Mouse (Mus musculus): ENCODE data around the gene Slc25a28. TPM values are rescaled to one million over a fixed set of nuclear protein-coding genes. Genes with fewer than 3 reads are reported as not detected.
A peak's percentile ranks its signal among the peaks of the same experiment; 100 is the strongest.

Gene Slc25a28
- 18.6 and 21.4 TPM in 2 replicates for polyA plus RNA-seq (2014; fragmentation: Nextera tagmentation; extraction: Ambion mirVana)

- DNase-seq (ENCODE audit: low spot score) = peak; percentile 98
These were observed at the start of gene Slc25a28 for GRCm38 (mm10) chr19:43674730-43675524. Slc25a28 (minus strand) TSS chr19:43674881.

GRCm38 (mm10) chr19:43724194-43724593 lies 49.5 kb upstream of the Slc25a28 start:
- Histone ChIP-seq H3K27me3 (replicated peaks; ENCODE audit: control insufficient read depth, insufficient read depth, low read length) (no peaks in the 10 kb centered on the region), H3K4me2 (ENCODE audit: low read length) (no peak overlapping the region), H3K4me3 (ENCODE audit: low read depth, low read length) (no peak overlapping the region), H3K27ac (ENCODE audit: low read depth) (no peak overlapping the region), H3K9me3 (ENCODE audit: control insufficient read depth, low read length) (no peaks in the 10 kb centered on the region), H3K4me1 (replicated peaks; ENCODE audit: control insufficient read depth, insufficient read depth, low read length) (no peaks in the 10 kb centered on the region), H3K9ac (ENCODE audit: low read length) (no peak overlapping the region), H3K36me3 (ENCODE audit: control insufficient read depth, insufficient read depth, low read length) (peaks cover 93% of the 10 kb centered on the region)
- DNase-seq (ENCODE audit: low spot score) (no peak), ATAC-seq (replicated peaks; ENCODE audit: low FRiP score, low TSS enrichment, low read depth) (no peak)
- 93% methylated on average over 20 of the region's 20 CpGs for WGBS

More at GRCm38 (mm10) chr19:43674730-43675524, at the start of gene Slc25a28:
- no peaks in the 10 kb centered on the region for H3K27me3 ChIP-seq (replicated peaks; ENCODE audit: control insufficient read depth, insufficient read depth, low read length)
- WGBS = under 1% methylated on average over 77 of the region's 79 CpGs
- H3K9ac ChIP-seq (ENCODE audit: low read length) = peak within 1 kb of the TSS; percentile 87
- peak within 1 kb of the TSS; percentile 98 for H3K27ac ChIP-seq (ENCODE audit: low read depth)
- no peaks in the 10 kb centered on the region for H3K36me3 ChIP-seq (ENCODE audit: control insufficient read depth, insufficient read depth, low read length)
- no peaks in the 10 kb centered on the region for H3K9me3 ChIP-seq (ENCODE audit: control insufficient read depth, low read length)
- H3K4me2 ChIP-seq (ENCODE audit: low read length) = peak within 1 kb of the TSS; percentile 83
- H3K4me1 ChIP-seq (replicated peaks; ENCODE audit: control insufficient read depth, insufficient read depth, low read length) = peaks cover 19% of the 10 kb centered on the region
- ATAC-seq (replicated peaks; ENCODE audit: low FRiP score, low TSS enrichment, low read depth) = peak; percentile 97
- peak within 1 kb of the TSS; percentile 96 for H3K4me3 ChIP-seq (ENCODE audit: low read depth, low read length)

GRCm38 (mm10) chr19:43723501-43723900 lies 48.8 kb upstream of the Slc25a28 start:
- Histone ChIP-seq H3K27ac (ENCODE audit: low read depth) (no peak overlapping the region), H3K27me3 (replicated peaks; ENCODE audit: control insufficient read depth, insufficient read depth, low read length) (no peaks in the 10 kb centered on the region), H3K9me3 (ENCODE audit: control insufficient read depth, low read length) (no peaks in the 10 kb centered on the region), H3K9ac (ENCODE audit: low read length) (no peak overlapping the region), H3K4me2 (ENCODE audit: low read length) (no peak overlapping the region), H3K4me1 (replicated peaks; ENCODE audit: control insufficient read depth, insufficient read depth, low read length) (no peaks in the 10 kb centered on the region), H3K4me3 (ENCODE audit: low read depth, low read length) (no peak overlapping the region), H3K36me3 (ENCODE audit: control insufficient read depth, insufficient read depth, low read length) (peaks cover 93% of the 10 kb centered on the region)
- DNase-seq (ENCODE audit: low spot score) = no peak
- no peak for ATAC-seq (replicated peaks; ENCODE audit: low FRiP score, low TSS enrichment, low read depth)
- 80% methylated on average over 10 of the region's 10 CpGs for WGBS

DNA sequence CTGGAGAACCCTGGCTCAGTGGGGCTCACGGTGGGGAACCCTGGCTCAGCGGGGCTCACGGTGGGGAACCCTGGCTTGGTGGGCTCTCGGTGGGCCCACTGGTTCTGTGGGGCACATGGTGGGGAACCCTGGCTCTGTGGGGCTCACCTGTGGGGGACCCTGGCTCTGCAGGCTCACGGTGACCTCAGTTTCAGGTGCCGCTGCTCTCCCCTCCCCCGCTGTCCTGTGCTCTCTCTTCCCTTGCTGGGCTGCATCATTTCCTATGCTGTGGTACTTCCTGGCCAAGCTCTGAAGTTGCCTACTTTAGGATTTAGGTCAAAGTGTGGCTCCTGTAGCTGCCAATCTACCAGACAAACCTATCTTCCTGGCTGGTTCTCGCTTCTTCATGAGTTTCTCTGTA lies 48.2 kb upstream of the Slc25a28 start:
- DNase-seq (ENCODE audit: low spot score) = no peak
- 89% methylated on average over 8 of the region's 8 CpGs for WGBS
- Histone ChIP-seq H3K36me3 (ENCODE audit: control insufficient read depth, insufficient read depth, low read length) (peaks cover 93% of the 10 kb centered on the region), H3K4me3 (ENCODE audit: low read depth, low read length) (no peak overlapping the region), H3K27me3 (replicated peaks; ENCODE audit: control insufficient read depth, insufficient read depth, low read length) (no peaks in the 10 kb centered on the region), H3K4me2 (ENCODE audit: low read length) (no peak overlapping the region), H3K9me3 (ENCODE audit: control insufficient read depth, low read length) (no peaks in the 10 kb centered on the region), H3K27ac (ENCODE audit: low read depth) (no peak overlapping the region), H3K4me1 (replicated peaks; ENCODE audit: control insufficient read depth, insufficient read depth, low read length) (no peaks in the 10 kb centered on the region), H3K9ac (ENCODE audit: low read length) (no peak overlapping the region)
- no peak for ATAC-seq (replicated peaks; ENCODE audit: low FRiP score, low TSS enrichment, low read depth)

- Histone ChIP-seq H3K27me3 (replicated peaks; ENCODE audit: control insufficient read depth, insufficient read depth, low read length) (no peaks in the 10 kb centered on the region), H3K27ac (ENCODE audit: low read depth) (no peak overlapping the region), H3K4me3 (ENCODE audit: low read depth, low read length) (no peak overlapping the region), H3K4me2 (ENCODE audit: low read length) (no peak overlapping the region), H3K9ac (ENCODE audit: low read length) (no peak overlapping the region), H3K4me1 (replicated peaks; ENCODE audit: control insufficient read depth, insufficient read depth, low read length) (no peaks in the 10 kb centered on the region), H3K36me3 (ENCODE audit: control insufficient read depth, insufficient read depth, low read length) (peaks cover 79% of the 10 kb centered on the region), H3K9me3 (ENCODE audit: control insufficient read depth, low read length) (no peaks in the 10 kb centered on the region)
- WGBS = 95% methylated on average over 11 of the region's 11 CpGs
- DNase-seq (ENCODE audit: low spot score) = no peak
- ATAC-seq (replicated peaks; ENCODE audit: low FRiP score, low TSS enrichment, low read depth) = no peak
These were observed 45.4 kb upstream of the Slc25a28 start for GRCm38 (mm10) chr19:43720061-43720460.

DNA sequence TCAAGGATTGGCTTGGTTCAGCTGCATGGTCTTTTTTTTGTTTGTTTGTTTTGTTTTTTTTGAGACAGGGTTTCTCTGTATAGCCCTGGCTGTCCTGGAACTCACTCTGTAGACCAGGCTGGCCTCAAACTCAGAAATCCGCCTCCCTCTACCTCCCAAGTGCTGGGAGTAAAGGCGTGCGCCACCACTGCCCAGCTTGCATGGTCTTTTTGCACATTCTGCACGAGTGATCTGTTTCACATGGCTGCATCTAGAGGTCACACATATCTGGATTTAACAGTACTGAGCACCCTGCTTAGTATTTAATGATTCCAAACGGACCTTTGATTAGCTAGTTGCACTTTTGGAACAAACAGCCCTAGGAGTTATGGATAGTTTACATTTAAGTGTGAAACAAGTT lies 37.3 kb upstream of the Slc25a28 start:
- no peak for DNase-seq (ENCODE audit: low spot score)
- Histone ChIP-seq H3K4me2 (ENCODE audit: low read length) (no peak overlapping the region), H3K9ac (ENCODE audit: low read length) (no peak overlapping the region), H3K27me3 (replicated peaks; ENCODE audit: control insufficient read depth, insufficient read depth, low read length) (no peaks in the 10 kb centered on the region), H3K9me3 (ENCODE audit: control insufficient read depth, low read length) (no peaks in the 10 kb centered on the region), H3K4me1 (replicated peaks; ENCODE audit: control insufficient read depth, insufficient read depth, low read length) (no peaks in the 10 kb centered on the region), H3K36me3 (ENCODE audit: control insufficient read depth, insufficient read depth, low read length) (peaks cover 35% of the 10 kb centered on the region), H3K27ac (ENCODE audit: low read depth) (no peak overlapping the region), H3K4me3 (ENCODE audit: low read depth, low read length) (no peak overlapping the region)
- 0 out of 2 replicates have a peak, but pooled peaks have one; percentile 37 for ATAC-seq (replicated peaks; ENCODE audit: low FRiP score, low TSS enrichment, low read depth)
- 80% methylated on average over 5 of the region's 5 CpGs for WGBS

GRCm38 (mm10) chr19:43711159-43711916 lies 36.7 kb upstream of the Slc25a28 start:
- no peaks in the 10 kb centered on the region for H3K9me3 ChIP-seq (ENCODE audit: control insufficient read depth, low read length)
- peaks cover 31% of the 10 kb centered on the region for H3K36me3 ChIP-seq (ENCODE audit: control insufficient read depth, insufficient read depth, low read length)
- 0 out of 2 replicates have a peak overlapping the region, but pooled peaks have one; percentile 3 for H3K4me2 ChIP-seq (ENCODE audit: low read length)
- no peaks in the 10 kb centered on the region for H3K4me1 ChIP-seq (replicated peaks; ENCODE audit: control insufficient read depth, insufficient read depth, low read length)
- no peak overlapping the region for H3K9ac ChIP-seq (ENCODE audit: low read length)
- no peaks in the 10 kb centered on the region for H3K27me3 ChIP-seq (replicated peaks; ENCODE audit: control insufficient read depth, insufficient read depth, low read length)
- DNase-seq (ENCODE audit: low spot score) (peak; percentile 69), ATAC-seq (replicated peaks; ENCODE audit: low FRiP score, low TSS enrichment, low read depth) (peak; percentile 75)
- WGBS = 50% methylated on average over 22 of the region's 22 CpGs
- H3K4me3 ChIP-seq (ENCODE audit: low read depth, low read length) = no peak overlapping the region
- H3K27ac ChIP-seq (ENCODE audit: low read depth) = peak overlapping the region; percentile 75

DNA sequence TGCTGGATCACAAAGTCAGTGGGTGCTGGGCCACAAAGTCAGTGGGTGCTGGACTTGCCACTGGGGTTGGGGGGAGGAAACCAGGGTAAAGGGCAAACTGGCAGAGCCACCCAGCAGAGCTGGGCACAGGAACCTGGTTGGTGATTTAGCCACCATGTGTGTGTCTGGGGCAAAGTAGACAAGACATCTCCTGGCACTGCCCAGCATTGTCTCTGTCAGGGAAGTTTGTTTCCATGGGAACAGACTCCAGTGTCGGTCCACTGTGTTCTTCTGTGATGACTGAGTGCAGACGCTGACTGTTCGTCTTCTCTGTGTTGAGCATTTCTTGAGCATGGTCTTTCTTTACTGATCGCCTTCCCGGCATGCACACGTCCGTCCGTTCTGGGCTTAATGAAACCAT lies 34.6 kb upstream of the Slc25a28 start:
- WGBS = 83% methylated on average over 8 of the region's 8 CpGs
- H3K9me3 ChIP-seq (ENCODE audit: control insufficient read depth, low read length) = no peaks in the 10 kb centered on the region
- H3K9ac ChIP-seq (ENCODE audit: low read length) = no peak overlapping the region
- no peaks in the 10 kb centered on the region for H3K27me3 ChIP-seq (replicated peaks; ENCODE audit: control insufficient read depth, insufficient read depth, low read length)
- H3K36me3 ChIP-seq (ENCODE audit: control insufficient read depth, insufficient read depth, low read length) = peaks cover 41% of the 10 kb centered on the region
- DNase-seq (ENCODE audit: low spot score) = no peak
- no peaks in the 10 kb centered on the region for H3K4me1 ChIP-seq (replicated peaks; ENCODE audit: control insufficient read depth, insufficient read depth, low read length)
- ATAC-seq (replicated peaks; ENCODE audit: low FRiP score, low TSS enrichment, low read depth) = no peak
- H3K4me3 ChIP-seq (ENCODE audit: low read depth, low read length) = no peak overlapping the region
- no peak overlapping the region for H3K27ac ChIP-seq (ENCODE audit: low read depth)
- H3K4me2 ChIP-seq (ENCODE audit: low read length) = no peak overlapping the region

All from intestine, embryonic 14.5 days (tissue).